Mouse (Mus musculus) cerebellum, adult 2 months (tissue): ENCODE data around the gene Sh3pxd2a.

ENCODE experiments used
- CTCF ChIP-seq: fragments of 200-500 bp; IDR thresholded peaks from 2 replicates; pipeline ENCODE4 v1.5.1; 2011; ENCODE audit warnings: low read depth, mild to moderate bottlenecking, control low read depth, low read length, moderate library complexity, borderline replicate concordance; ENCODE audit not compliant: insufficient read depth
- POLR2A ChIP-seq: fragments of 200-500 bp; IDR thresholded peaks from 2 replicates; pipeline ENCODE4 v1.6.1; 2011; ENCODE audit warnings: low read length, control low read depth, borderline replicate concordance; ENCODE audit not compliant: insufficient read depth

DNA sequence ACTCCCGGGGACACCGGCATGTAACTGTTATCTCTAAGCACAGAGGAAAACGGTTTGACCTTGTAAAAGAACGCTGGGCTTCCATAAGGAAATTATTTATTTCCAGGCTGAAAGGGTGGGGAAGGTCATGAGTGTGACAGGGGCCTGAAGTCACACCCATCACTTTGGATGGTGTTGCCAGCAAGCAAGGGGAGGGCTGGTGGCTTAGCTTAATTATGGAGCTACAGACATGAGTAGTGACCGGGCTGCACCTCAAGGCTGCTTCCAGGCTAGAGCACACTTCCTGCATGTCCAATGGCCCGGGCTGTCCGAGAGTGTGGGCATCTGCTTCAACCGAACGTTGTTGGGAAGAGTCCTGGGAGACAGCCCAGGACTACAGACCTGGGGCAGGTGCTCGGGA, 78.2 kb downstream of the Sh3pxd2a start:
- TF ChIP-seq POLR2A (no peak), CTCF (no peak)
